Mouse (Mus musculus): ENCODE data around the gene Dnajc10.

The Dnajc10 gene

DNA sequence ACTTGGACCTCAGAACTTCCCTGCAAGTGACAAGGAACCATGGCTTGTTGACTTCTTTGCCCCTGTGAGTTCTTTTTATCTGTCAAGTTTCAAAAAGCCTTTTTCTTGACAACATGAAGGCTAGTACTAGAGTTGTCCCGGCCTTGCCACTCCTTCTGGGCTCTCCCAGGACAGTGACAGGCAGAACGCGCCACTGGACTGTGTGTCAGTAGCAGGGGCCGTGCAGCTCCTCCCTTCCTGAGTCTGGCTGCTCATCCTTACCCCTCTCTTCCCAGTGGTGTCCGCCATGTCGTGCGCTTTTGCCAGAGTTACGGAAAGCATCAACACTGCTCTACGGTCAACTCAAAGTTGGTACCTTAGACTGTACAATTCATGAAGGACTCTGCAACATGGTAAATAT is 25.3 kb downstream of the Dnajc10 start:
- no peak for DNase-seq (ENCODE audit: low spot score in 2 of 2)

- DNase-seq (ENCODE audit: low spot score in 2 of 2) = no peak
These were observed 39.3 kb downstream of the Dnajc10 start for GRCm38 (mm10) chr2:80354531-80354930.

- DNase-seq (ENCODE audit: low spot score in 2 of 2) = no peak
These were observed 41.5 kb downstream of the Dnajc10 start for GRCm38 (mm10) chr2:80356656-80357231.

- no peak for DNase-seq (ENCODE audit: low spot score in 2 of 2)
These were observed 56.2 kb downstream of the Dnajc10 start for GRCm38 (mm10) chr2:80371458-80371857.

DNA sequence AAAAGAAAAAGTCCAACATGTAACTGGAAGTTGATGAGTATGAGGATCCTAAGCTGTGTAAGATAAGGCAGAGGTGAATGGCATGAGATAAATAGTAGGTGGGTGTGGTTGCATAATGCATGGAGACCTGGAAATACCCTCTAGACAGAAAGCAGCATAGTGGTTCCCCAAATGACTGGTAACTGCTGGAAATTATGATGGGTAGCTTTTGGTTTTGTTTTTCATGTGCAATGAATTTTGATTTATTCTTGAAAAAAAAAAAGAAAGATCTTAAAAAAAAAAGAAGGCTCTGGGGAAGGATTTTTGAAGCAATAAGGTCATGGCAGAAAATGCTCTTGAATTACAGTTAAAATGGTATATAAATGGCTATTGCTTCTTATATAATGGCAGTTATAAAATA is 59.6 kb downstream of the Dnajc10 start:
- DNase-seq (ENCODE audit: low spot score in 2 of 2) = no peak

DNA sequence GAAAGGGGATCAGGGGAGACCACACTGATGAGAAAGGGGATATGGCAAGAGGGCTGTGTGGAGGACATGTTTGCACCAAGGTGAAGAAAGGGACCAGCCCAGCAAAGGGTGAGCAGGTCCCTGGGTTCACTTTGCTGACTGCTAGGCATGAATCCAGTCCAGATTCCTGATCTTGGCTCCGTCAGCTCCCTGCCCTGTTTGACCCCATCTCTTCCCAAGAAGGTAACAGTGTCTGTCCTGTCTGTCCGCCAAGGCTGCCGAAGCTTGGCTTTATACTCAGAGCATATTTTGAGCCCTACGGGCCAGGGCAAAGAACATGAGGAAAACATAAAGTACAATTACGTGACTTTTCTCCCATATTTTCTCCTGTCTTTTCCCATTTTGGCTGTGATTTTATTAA is 64.6 kb downstream of the Dnajc10 start:
- DNase-seq (ENCODE audit: low spot score in 2 of 2) = no peak

DNA sequence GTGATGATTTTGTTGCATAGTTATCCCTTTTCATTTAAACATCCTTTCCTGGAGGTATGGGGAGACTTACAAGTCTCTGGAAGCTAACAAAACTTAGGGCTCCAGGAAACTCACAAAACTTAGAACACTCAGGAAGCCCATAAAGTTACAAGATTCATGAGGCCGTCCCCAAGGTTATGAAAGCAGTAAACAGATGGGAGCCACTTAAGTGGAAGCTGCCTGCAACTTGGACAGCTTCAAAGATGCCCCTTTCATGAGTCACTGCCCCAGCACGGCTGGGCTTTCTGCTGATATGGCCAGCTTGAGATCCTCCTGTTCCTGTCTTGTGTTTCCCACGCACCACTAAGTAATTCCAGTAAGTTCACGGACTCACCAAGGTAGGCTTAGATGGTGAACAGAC is 69.2 kb downstream of the Dnajc10 start:
- no peak for DNase-seq (ENCODE audit: low spot score in 2 of 2)

GRCm38 (mm10) chr2:80386255-80386654 is 71.0 kb downstream of the Dnajc10 start:
- no peak for DNase-seq (ENCODE audit: low spot score in 2 of 2)

DNA sequence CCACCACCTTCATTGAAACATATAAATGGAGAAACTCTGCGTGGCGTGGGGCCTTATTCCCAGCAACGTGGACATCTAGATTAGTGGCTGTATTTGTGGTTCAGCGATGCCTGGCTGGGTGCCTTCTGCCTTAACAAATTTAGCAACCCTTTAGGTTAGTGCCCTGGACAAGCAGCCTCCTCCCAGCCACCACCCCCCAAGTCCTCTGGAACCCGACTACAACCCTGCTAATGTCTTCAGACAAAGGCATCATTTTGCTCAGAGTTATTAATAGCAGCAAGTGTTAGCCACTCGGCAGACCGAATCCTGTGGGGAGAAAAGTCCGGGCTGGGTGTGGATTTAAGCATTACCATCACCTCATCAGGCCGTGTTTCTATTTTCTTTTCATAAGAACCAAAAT is 72.4 kb downstream of the Dnajc10 start:
- DNase-seq (ENCODE audit: low spot score in 2 of 2) = no peak

- DNase-seq (ENCODE audit: low spot score in 2 of 2) = no peak
These were observed 73.1 kb downstream of the Dnajc10 start for GRCm38 (mm10) chr2:80388341-80388740.

- no peak for DNase-seq (ENCODE audit: low spot score in 2 of 2)
These were observed 80.8 kb downstream of the Dnajc10 start for GRCm38 (mm10) chr2:80396057-80396456.

- no peak for DNase-seq (ENCODE audit: low spot score in 2 of 2)
These were observed 81.6 kb downstream of the Dnajc10 start for GRCm38 (mm10) chr2:80396864-80397263.

GRCm38 (mm10) chr2:80398595-80399099 is 83.4 kb downstream of the Dnajc10 start:
- DNase-seq (ENCODE audit: low spot score in 2 of 2) = no peak
